Comparison of ENCODE assay signal across 7 mouse cellular contexts in genomic region chr19:7340780-7341475, GRCm38 (mm10). TPM values are rescaled to one million over a fixed set of nuclear protein-coding genes. Genes with fewer than 3 reads are reported as not detected.
DNase-seq lines count a peak whose midpoint lies in the region; ATAC-seq lines count a peak whose summit lies in the region.

No protein-coding gene starts in this region.

- H3K36me3 ChIP-seq in forebrain, embryonic 11.5 days (ENCODE audit: control insufficient read depth, insufficient read depth, low read length), result no peaks in the 10 kb centered on the region
- H3K36me3 ChIP-seq in midbrain, embryonic 14.5 days (ENCODE audit: control insufficient read depth, insufficient read depth, low read length), result no peaks in the 10 kb centered on the region

- H3K27ac ChIP-seq in forebrain, embryonic 11.5 days (ENCODE audit: low read depth, low read length), result peak overlapping the region; percentile 75
- peak overlapping the region; percentile 86 for H3K27ac ChIP-seq in midbrain, embryonic 14.5 days (replicated peaks; ENCODE audit: low read depth, low read length)

- under 1% methylated on average over 38 of the region's 46 CpGs for WGBS in forebrain, embryonic 11.5 days
- WGBS in midbrain, embryonic 14.5 days, result under 1% methylated on average over 37 of the region's 46 CpGs

- peak overlapping the region; percentile 92 for H3K9ac ChIP-seq in forebrain, embryonic 11.5 days (ENCODE audit: low read length)
- peak overlapping the region; percentile 88 for H3K9ac ChIP-seq in midbrain, embryonic 14.5 days (replicated peaks; ENCODE audit: low read length)

- intact Hi-C loops in left cerebral cortex, postnatal 36 days (cut with DNase I), result loop anchor here (2.0 to 10.0 kb wide), 5 partner anchors 39 to 286 kb away; partner anchors contain the start of genes 2700081O15Rik, Macrod1 and Naa40
- intact Hi-C loops in left cerebral cortex, postnatal 25 days (cut with DNase I), result loop anchor here (1.0 to 10.0 kb wide), 4 partner anchors 61 to 286 kb away; partner anchors contain the start of gene Macrod1

- H3K9me3 ChIP-seq in forebrain, embryonic 11.5 days (ENCODE audit: control insufficient read depth, low read length), result no peaks in the 10 kb centered on the region
- no peaks in the 10 kb centered on the region for H3K9me3 ChIP-seq in midbrain, embryonic 14.5 days (ENCODE audit: control insufficient read depth, low read length)

- no peaks in the 10 kb centered on the region for H3K27me3 ChIP-seq in forebrain, embryonic 11.5 days (ENCODE audit: control insufficient read depth, insufficient read depth, low read length)
- no peaks in the 10 kb centered on the region for H3K27me3 ChIP-seq in midbrain, embryonic 14.5 days (ENCODE audit: control insufficient read depth, insufficient read depth, low read length)

- no peak; the same call in 1 of the 2 replicates for ATAC-seq in forebrain, embryonic 11.5 days (replicated peaks; ENCODE audit: low FRiP score)
- peak; percentile 84 for ATAC-seq in midbrain, embryonic 14.5 days (ENCODE audit: low FRiP score, low TSS enrichment)

- peak overlapping the region; percentile 60 for H3K4me3 ChIP-seq in forebrain, embryonic 11.5 days (ENCODE audit: low read depth, low read length)
- H3K4me3 ChIP-seq in midbrain, embryonic 14.5 days (replicated peaks; ENCODE audit: low read depth, low read length), result peak overlapping the region; percentile 82

- H3K4me1 ChIP-seq in forebrain, embryonic 11.5 days (replicated peaks; ENCODE audit: control insufficient read depth, insufficient read depth, low read length), result peaks cover 15% of the 10 kb centered on the region
- H3K4me1 ChIP-seq in midbrain, embryonic 14.5 days (ENCODE audit: control insufficient read depth, insufficient read depth, low read length), result peaks cover 33% of the 10 kb centered on the region

- peak overlapping the region; percentile 73 for H3K4me2 ChIP-seq in forebrain, embryonic 11.5 days (ENCODE audit: low read depth, low read length, severe bottlenecking)
- H3K4me2 ChIP-seq in midbrain, embryonic 14.5 days (ENCODE audit: low read length), result peak overlapping the region; percentile 88

- peak; percentile 15 to 24 for DNase-seq in left cerebral cortex, postnatal 36 days (ENCODE audit: low spot score in 2 of 2)
- no peak for DNase-seq in left cerebral cortex, postnatal 25 days (ENCODE audit: low spot score in 2 of 2)
- peak; percentile 37 for DNase-seq in brain, adult 2 months (ENCODE audit: low read depth, low spot score)
- no peak for DNase-seq in forebrain, embryonic 11.5 days (ENCODE audit: low spot score)
- DNase-seq in layer of hippocampus, postnatal 25 days (ENCODE audit: extremely low spot score in 1 of 2, low spot score in 1 of 2), result peak; percentile 17 to 21
- peak; percentile 43 for DNase-seq in midbrain, embryonic 14.5 days
- DNase-seq in adrenal gland, adult (ENCODE audit: inconsistent age in 2 of 2, low spot score in 1 of 2), result no peak

RNA-seq across cellular contexts. Expression of gene Mark2, which starts 0.7 kb away (rescaled TPM):
- total RNA-seq in left cerebral cortex, postnatal 36 days (2021), result 100 to 1,000 TPM; 134 to 160 TPM
- total RNA-seq in left cerebral cortex, postnatal 25 days (2021), result 100 to 1,000 TPM; 134 to 150 TPM
- polyA plus RNA-seq in forebrain, embryonic 11.5 days (2014; fragmentation: Nextera tagmentation; extraction: Ambion mirVana), result 61.2 and 62.0 TPM in 2 replicates
- 100 to 1,000 TPM; 102 to 130 TPM for total RNA-seq in layer of hippocampus, postnatal 25 days (2021)
- polyA plus RNA-seq in midbrain, embryonic 14.5 days (2014; fragmentation: Nextera tagmentation; extraction: Ambion mirVana), result 48.4 and 55.0 TPM in 2 replicates

RNA-seq across cellular contexts. Expression of gene Spindoc, which starts 41.9 kb away (rescaled TPM):
- total RNA-seq in left cerebral cortex, postnatal 36 days (2021), result 10 to 100 TPM; 31.9 to 37.4 TPM
- 10 to 100 TPM; 29.0 to 32.0 TPM for total RNA-seq in left cerebral cortex, postnatal 25 days (2021)
- polyA plus RNA-seq in forebrain, embryonic 11.5 days (2014; fragmentation: Nextera tagmentation; extraction: Ambion mirVana), result 39.9 and 52.0 TPM in 2 replicates
- total RNA-seq in layer of hippocampus, postnatal 25 days (2021), result 10 to 100 TPM; 33.8 to 35.3 TPM
- polyA plus RNA-seq in midbrain, embryonic 14.5 days (2014; fragmentation: Nextera tagmentation; extraction: Ambion mirVana), result 26.9 and 48.1 TPM in 2 replicates

Comparison
In these comparisons a context has a peak if more than half of its experiments do, and no peak if none do; other contexts are left out.
1. DNase-seq: peak in left cerebral cortex, postnatal 36 days (2 of 2), brain, adult 2 months (single experiment), layer of hippocampus, postnatal 25 days (2 of 2) and midbrain, embryonic 14.5 days (single experiment); none in left cerebral cortex, postnatal 25 days (0 of 2), forebrain, embryonic 11.5 days (single experiment) and adrenal gland, adult (0 of 2).